Mouse (Mus musculus) testis, adult 2 months (tissue): Measurements from ENCODE around the gene Gc.

Source experiments
- CTCF ChIP-seq: fragments of 200-500 bp; IDR thresholded peaks from 2 replicates; pipeline ENCODE4 v1.5.1; 2012; ENCODE audit warnings: low read depth, mild to moderate bottlenecking, inconsistent platforms, low read length, moderate library complexity; ENCODE audit not compliant: control insufficient read depth, insufficient read depth, insufficient replicate concordance
- POLR2A ChIP-seq: fragments of 200-500 bp; IDR thresholded peaks from 2 replicates; pipeline ENCODE4 v1.6.1; 2012; ENCODE audit warnings: low read depth, mild to moderate bottlenecking, inconsistent platforms, low read length, moderate library complexity; ENCODE audit not compliant: control insufficient read depth

DNA sequence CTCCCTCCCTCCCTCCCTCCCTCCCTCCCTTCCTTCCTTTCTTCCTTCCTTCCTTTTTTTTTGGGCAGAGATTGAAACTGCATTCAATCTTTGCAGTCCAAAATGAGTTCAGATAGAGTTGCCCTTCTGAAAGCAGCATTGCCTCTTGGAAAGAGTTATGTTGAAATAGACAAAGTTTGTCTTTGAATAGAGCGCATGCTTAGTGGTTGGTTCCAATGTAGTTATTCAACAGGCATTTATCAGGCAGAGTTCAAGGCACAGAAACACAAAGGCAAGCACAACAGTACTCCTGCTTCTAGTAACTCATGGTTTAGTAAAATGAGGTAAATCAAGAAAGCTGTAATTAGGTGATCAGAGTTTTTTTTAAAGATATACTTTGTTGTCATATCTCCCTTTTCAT, 34.9 kb upstream of the Gc start:
- TF ChIP-seq CTCF = no peak
- no peak for TF ChIP-seq POLR2A
